Mouse (Mus musculus): Measurements from ENCODE around the gene Gabrd. TPM values are rescaled to one million over a fixed set of nuclear protein-coding genes. Genes with fewer than 3 reads are reported as not detected.

Gene Gabrd
- polyA plus RNA-seq, 1 experiment from 2014 or later = 0.11 TPM

- H3K27ac ChIP-seq (replicated peaks) = no peak overlapping the region
- no peak overlapping the region for H3K4me3 ChIP-seq (replicated peaks)
- no peak overlapping the region for H3K4me2 ChIP-seq (replicated peaks)
- WGBS = 76% methylated on average over 14 of the region's 14 CpGs
- no peak for ATAC-seq (ENCODE audit: insufficient number of reproducible peaks, low FRiP score, low TSS enrichment, low read depth)
- H3K9ac ChIP-seq = no peak overlapping the region
- peaks cover 33% of the 10 kb centered on the region for H3K27me3 ChIP-seq
- H3K9me3 ChIP-seq (replicated peaks) = no peaks in the 10 kb centered on the region
- H3K36me3 ChIP-seq = no peaks in the 10 kb centered on the region
- H3K4me1 ChIP-seq = peaks cover 18% of the 10 kb centered on the region
Observed at GRCm38 (mm10) chr4:155343415-155344298, 54.3 kb downstream of the Gabrd start.

GRCm38 (mm10) chr4:155336284-155337050 is 61.4 kb downstream of the Gabrd start:
- ATAC-seq (ENCODE audit: insufficient number of reproducible peaks, low FRiP score, low TSS enrichment, low read depth) = no peak
- H3K36me3 ChIP-seq = no peaks in the 10 kb centered on the region
- 85% methylated on average over 12 of the region's 12 CpGs for WGBS
- no peak overlapping the region for H3K4me2 ChIP-seq (replicated peaks)
- no peaks in the 10 kb centered on the region for H3K27me3 ChIP-seq
- no peaks in the 10 kb centered on the region for H3K9me3 ChIP-seq (replicated peaks)
- no peak overlapping the region for H3K4me3 ChIP-seq (replicated peaks)
- no peak overlapping the region for H3K9ac ChIP-seq
- no peak overlapping the region for H3K27ac ChIP-seq (replicated peaks)
- H3K4me1 ChIP-seq = no peaks in the 10 kb centered on the region

Other genes starting within 250 kb of the Gabrd start
- gene Ski, start 175.5 kb downstream of the Gabrd start, polyA plus RNA-seq (2015; fragmentation: Nextera tagmentation; extraction: Ambion mirVana) = 24.4 and 26.3 TPM in 2 replicates
- gene Faap20, start 148.3 kb downstream of the Gabrd start, polyA plus RNA-seq (2015; fragmentation: Nextera tagmentation; extraction: Ambion mirVana) = 74.9 and 75.0 TPM in 2 replicates
- gene Prkcz, start 36.8 kb downstream of the Gabrd start, polyA plus RNA-seq (2015; fragmentation: Nextera tagmentation; extraction: Ambion mirVana) = 12.4 and 12.7 TPM in 2 replicates
- gene Cfap74, start 11.1 kb upstream of the Gabrd start, polyA plus RNA-seq (2015; fragmentation: Nextera tagmentation; extraction: Ambion mirVana) = 3.3 and 4.9 TPM in 2 replicates
- 1.2 and 1.3 TPM in 2 replicates for gene Tmem52, start 71.0 kb upstream of the Gabrd start, polyA plus RNA-seq (2015; fragmentation: Nextera tagmentation; extraction: Ambion mirVana)
- gene Gnb1, start 93.2 kb upstream of the Gabrd start, polyA plus RNA-seq (2015; fragmentation: Nextera tagmentation; extraction: Ambion mirVana) = 445 and 456 TPM in 2 replicates
- gene Nadk, start 164.3 kb upstream of the Gabrd start, polyA plus RNA-seq (2015; fragmentation: Nextera tagmentation; extraction: Ambion mirVana) = 83.0 and 88.5 TPM in 2 replicates
- gene Slc35e2, start 203.3 kb upstream of the Gabrd start, polyA plus RNA-seq (2015; fragmentation: Nextera tagmentation; extraction: Ambion mirVana) = 7.7 and 9.3 TPM in 2 replicates
- gene Cdk11b, start 226.7 kb upstream of the Gabrd start, polyA plus RNA-seq (2015; fragmentation: Nextera tagmentation; extraction: Ambion mirVana) = 62.1 and 65.6 TPM in 2 replicates
- gene Gm10563, start 247.3 kb upstream of the Gabrd start, polyA plus RNA-seq (2015; fragmentation: Nextera tagmentation; extraction: Ambion mirVana) = not detected in 2 replicates

Data from embryonic facial prominence, embryonic 15.5 days (tissue).